Mouse (Mus musculus): Measurements from ENCODE around the gene Adgrg6.

DNA sequence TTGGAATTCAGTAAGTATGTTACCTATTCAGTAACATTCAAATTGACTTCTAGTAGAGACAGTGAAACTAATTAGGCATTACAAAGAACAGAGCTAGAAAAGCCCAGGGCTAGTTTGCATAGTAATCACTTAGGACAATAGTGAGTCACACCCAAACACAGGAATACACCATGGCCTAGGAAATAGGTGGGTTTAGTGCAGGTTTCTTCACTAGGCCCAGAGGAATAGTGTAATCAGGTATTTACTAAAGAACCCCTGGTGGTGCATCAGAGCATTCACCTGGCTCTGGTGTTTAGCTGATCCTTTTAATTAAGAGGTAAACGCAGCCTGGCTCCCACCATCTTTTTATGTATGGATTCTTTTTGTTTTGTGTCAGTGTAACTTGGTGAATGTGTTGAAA is 38.0 kb upstream of the Adgrg6 start:
- TF ChIP-seq POLR2A (IDR thresholded peaks at IDR 0.05; ENCODE audit: control insufficient read depth, extremely low read depth, insufficient read depth, low read length, poor library complexity) (no peak), CTCF (IDR thresholded peaks at IDR 0.05; ENCODE audit: borderline replicate concordance, control insufficient read depth, extremely low read depth, insufficient read depth, low read length, poor library complexity) (no peak)

All from thymus, adult 2 months (tissue).